Mouse (Mus musculus): ENCODE measurements around the gene Cbs. TPM values are rescaled to one million over a fixed set of nuclear protein-coding genes. Genes with fewer than 3 reads are reported as not detected.
A peak's percentile ranks its signal among the peaks of the same experiment; 100 is the strongest.

Cbs gene
- 1 to 10 TPM in 1 of 2 experiments, under 1 TPM in 1; 0.32 to 1.9 TPM for total RNA-seq (2021)
- long read RNA-seq, experiment 1 = 0 reads
- long read RNA-seq, experiment 2 = 0 reads

GRCm38 (mm10) chr17:31636942-31637811, at the start of gene Cbs:
TSS of gene Cbs (minus strand) at chr17:31637238.
- intact Hi-C loops (cut with DNase I) = no loop called here
- DNase-seq = peak; percentile 83 to 88

- peak; percentile 26 to 49 for DNase-seq
- intact Hi-C loops (cut with DNase I) = loop anchor here (5.0 to 10.0 kb wide), 2 partner anchors 251 to 529 kb away; no protein-coding TSS in a partner anchor
These were observed 49.2 kb upstream of the Cbs start for GRCm38 (mm10) chr17:31686225-31686564.

GRCm38 (mm10) chr17:31685514-31686224, 48.6 kb upstream of the Cbs start:
- peak; percentile 85 to 93 for DNase-seq
- intact Hi-C loops (cut with DNase I) = loop anchor here (1.0 to 10.0 kb wide), 5 partner anchors 167 to 529 kb away; no protein-coding TSS in a partner anchor

- intact Hi-C loops (cut with DNase I) = loop anchor here (10.0 kb wide), 1 partner anchor 534 kb away; no protein-coding TSS in a partner anchor
These were observed 43.4 kb upstream of the Cbs start for GRCm38 (mm10) chr17:31680450-31680849.

GRCm38 (mm10) chr17:31677507-31677906, 40.5 kb upstream of the Cbs start, which contains the start of gene Cryaa:
TSS of gene Cryaa (plus strand) at chr17:31677807.
- DNase-seq = no peak
- intact Hi-C loops (cut with DNase I) = no loop called here

More at GRCm38 (mm10) chr17:31680450-31680849, 43.4 kb upstream of the Cbs start:
- DNase-seq = no peak

- intact Hi-C loops (cut with DNase I) = no loop called here
- DNase-seq = no peak
These were observed 37.4 kb upstream of the Cbs start for GRCm38 (mm10) chr17:31674426-31674825.

- intact Hi-C loops (cut with DNase I) = no loop called here
- DNase-seq = no peak
These were observed 35.2 kb upstream of the Cbs start for GRCm38 (mm10) chr17:31672279-31672678.

GRCm38 (mm10) chr17:31671698-31672097, 34.7 kb upstream of the Cbs start:
- no peak for DNase-seq
- intact Hi-C loops (cut with DNase I) = no loop called here

- no peak for DNase-seq
- intact Hi-C loops (cut with DNase I) = no loop called here
These were observed 33.1 kb upstream of the Cbs start for GRCm38 (mm10) chr17:31670163-31670562.

- no peak for DNase-seq
- intact Hi-C loops (cut with DNase I) = no loop called here
These were observed 31.3 kb upstream of the Cbs start for GRCm38 (mm10) chr17:31668306-31668705.

GRCm38 (mm10) chr17:31664760-31665159, 27.7 kb upstream of the Cbs start:
- intact Hi-C loops (cut with DNase I) = loop anchor here (2.0 to 5.0 kb wide), 2 partner anchors 287 to 332 kb away; no protein-coding TSS in a partner anchor
- DNase-seq = peak; percentile 77 to 86

- intact Hi-C loops (cut with DNase I) = loop anchor here (5.0 kb wide), 1 partner anchor 286 kb away; no protein-coding TSS in a partner anchor
- no peak for DNase-seq
These were observed 25.8 kb upstream of the Cbs start for GRCm38 (mm10) chr17:31662855-31663254.

GRCm38 (mm10) chr17:31660661-31661250, 23.7 kb upstream of the Cbs start:
- no peak for DNase-seq

GRCm38 (mm10) chr17:31658468-31659185, 21.6 kb upstream of the Cbs start, which contains the start of gene U2af1:
TSS of gene U2af1 (minus strand) at chr17:31658892.
- DNase-seq = peak; percentile 99
- intact Hi-C loops (cut with DNase I) = loop anchor here (2.0 kb wide), 2 partner anchors 92 to 138 kb away; partner anchors contain the start of gene Ndufv3

More at GRCm38 (mm10) chr17:31660661-31661250, 23.7 kb upstream of the Cbs start:
- intact Hi-C loops (cut with DNase I) = loop anchor here (5.0 kb wide), 1 partner anchor 283 kb away; no protein-coding TSS in a partner anchor

GRCm38 (mm10) chr17:31658136-31658467, 21.1 kb upstream of the Cbs start:
- intact Hi-C loops (cut with DNase I) = loop anchor here (2.0 kb wide), 2 partner anchors 91 to 137 kb away; partner anchors contain the start of gene Ndufv3

GRCm38 (mm10) chr17:31657141-31657983, 20.3 kb upstream of the Cbs start:
- intact Hi-C loops (cut with DNase I) = loop anchor here (2.0 kb wide), 1 partner anchor 17 kb away; no protein-coding TSS in a partner anchor
- DNase-seq = no peak

More at GRCm38 (mm10) chr17:31658136-31658467, 21.1 kb upstream of the Cbs start:
- DNase-seq = no peak

GRCm38 (mm10) chr17:31656682-31657081, 19.6 kb upstream of the Cbs start:
- no peak for DNase-seq
- intact Hi-C loops (cut with DNase I) = loop anchor here (2.0 kb wide), 1 partner anchor 16 kb away; no protein-coding TSS in a partner anchor

GRCm38 (mm10) chr17:31655366-31655765, 18.3 kb upstream of the Cbs start:
- no peak for DNase-seq
- intact Hi-C loops (cut with DNase I) = no loop called here

- intact Hi-C loops (cut with DNase I) = no loop called here
- DNase-seq = no peak
These were observed 16.2 kb upstream of the Cbs start for GRCm38 (mm10) chr17:31653277-31653676.
